Mouse (Mus musculus) testis, adult 10 weeks (tissue): Measurements from ENCODE around the gene Nox3. TPM values are rescaled to one million over a fixed set of nuclear protein-coding genes. Genes with fewer than 3 reads are reported as not detected.

ENCODE experiments used
- polyA plus RNA-seq: library from polyadenylated mRNA; stranded (reverse); fragments of 350-450 nt; fragmentation: Illumina TruSeq; extraction: RNeasy Lipid Tissue Mini Kit (QIAGEN cat#74804); gene quantifications from one replicate; pipeline ENCODE4 v1.2.3, GENCODE M21; 2014; ENCODE audit warnings: low read depth, low replicate concordance

The Nox3 gene
- 2.0 TPM for polyA plus RNA-seq

GRCm38 (mm10) chr17:3696161-3696560 lies at the start of gene Nox3:
Gene Nox3, minus strand, starts transcription at chr17:3696261.

Other genes starting within 250 kb of the Nox3 start
- gene Cldn20, start 163.7 kb downstream of the Nox3 start, polyA plus RNA-seq = not detected
- 96.4 TPM for gene Tfb1m, start 138.5 kb downstream of the Nox3 start, polyA plus RNA-seq